Mouse (Mus musculus): Measurements from ENCODE around the gene Tmem151a.

- TF ChIP-seq GATA1 (IDR thresholded peaks at IDR 0.05; ENCODE audit: borderline replicate concordance, low read length) (no peak), FLI1 (IDR thresholded peaks at IDR 0.05; ENCODE audit: low read length) (no peak)
These were observed 24.5 kb upstream of the Tmem151a start for GRCm38 (mm10) chr19:5109659-5110453.
